Mouse (Mus musculus): ENCODE results near the gene 9930021J03Rik. TPM values are rescaled to one million over a fixed set of nuclear protein-coding genes. Genes with fewer than 3 reads are reported as not detected.

Gene 9930021J03Rik
- polyA plus RNA-seq, 3 experiments from 2014 or later = 5.3 to 7.9 (median 7.4) TPM

DNA sequence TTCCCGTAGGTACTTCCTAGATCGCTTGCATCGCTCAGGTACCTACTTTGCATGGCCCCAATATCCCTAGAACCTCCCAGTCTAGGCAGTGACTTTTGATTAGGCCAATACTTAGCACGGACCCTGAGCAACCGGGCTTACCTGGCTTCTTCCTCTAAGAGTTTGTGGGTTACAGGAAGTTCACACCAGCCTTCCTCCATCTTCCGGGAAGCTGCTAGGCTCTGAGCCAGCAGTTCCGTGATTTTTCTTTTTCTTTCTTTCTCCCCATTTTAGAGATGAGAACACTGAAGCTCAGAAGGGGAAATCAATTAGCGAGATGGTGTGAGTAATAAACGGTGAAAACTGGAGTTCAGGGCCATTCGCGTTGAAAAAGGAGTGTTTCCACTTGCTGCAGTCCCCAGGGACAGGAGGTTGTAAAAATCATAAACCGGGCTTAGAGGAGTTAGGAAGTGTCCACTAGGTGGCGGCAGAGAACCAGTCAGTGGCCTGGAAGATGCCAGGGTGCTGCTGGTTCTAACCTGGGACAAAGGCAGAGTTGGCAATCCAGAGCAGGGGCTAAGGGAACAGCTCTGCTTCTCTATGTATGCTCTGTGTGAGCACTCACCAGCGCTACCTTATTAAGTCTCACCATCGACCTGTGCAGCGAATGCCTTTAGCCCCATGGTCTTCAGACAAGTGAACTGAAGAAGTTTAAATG is 121.8 kb downstream of the 9930021J03Rik start:
- ATAC-seq = peak; percentile 74

DNA sequence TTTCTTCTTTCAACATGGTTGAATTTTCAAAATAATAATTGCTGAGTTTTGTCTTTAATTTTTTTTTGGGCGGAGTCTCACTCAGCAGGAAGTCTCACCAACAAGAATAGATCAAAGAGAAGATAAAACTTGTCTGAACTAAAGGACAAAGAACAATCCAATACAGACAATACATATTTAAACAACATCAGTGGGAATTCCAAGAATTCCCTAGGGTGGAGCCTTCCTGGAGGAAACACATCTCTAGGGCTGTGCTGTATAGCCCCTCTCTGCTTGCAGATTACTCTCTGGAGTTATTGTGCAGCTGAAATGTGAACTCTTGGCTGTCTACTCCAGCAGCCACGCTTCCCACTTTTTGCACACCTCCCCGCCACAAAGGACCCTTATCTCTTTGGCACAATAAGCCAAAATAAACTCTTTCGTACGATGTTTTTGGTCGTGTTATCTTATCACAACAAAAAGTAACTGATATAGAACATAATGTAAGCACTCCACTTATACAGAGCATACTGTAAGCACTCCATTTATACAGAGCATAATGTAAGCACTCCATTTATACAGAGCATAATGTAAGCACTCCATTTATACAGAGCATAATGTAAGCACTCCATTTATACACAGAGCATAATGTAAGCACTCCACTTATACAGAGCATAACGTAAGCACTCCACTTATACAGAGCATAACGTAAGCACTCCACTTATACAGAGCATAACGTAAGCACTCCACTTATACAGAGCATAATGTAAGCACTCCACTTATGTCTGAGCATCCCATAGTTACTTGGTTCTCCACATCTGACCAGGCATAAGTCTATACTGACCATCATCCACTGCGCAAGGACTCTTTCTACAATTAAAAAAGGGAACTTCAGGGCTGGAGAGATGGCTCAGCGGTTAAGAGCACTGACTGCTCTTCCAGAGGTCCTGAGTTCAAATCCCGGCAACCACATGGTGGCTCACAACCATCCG is 125.3 kb downstream of the 9930021J03Rik start:
- ATAC-seq = no peak

DNA sequence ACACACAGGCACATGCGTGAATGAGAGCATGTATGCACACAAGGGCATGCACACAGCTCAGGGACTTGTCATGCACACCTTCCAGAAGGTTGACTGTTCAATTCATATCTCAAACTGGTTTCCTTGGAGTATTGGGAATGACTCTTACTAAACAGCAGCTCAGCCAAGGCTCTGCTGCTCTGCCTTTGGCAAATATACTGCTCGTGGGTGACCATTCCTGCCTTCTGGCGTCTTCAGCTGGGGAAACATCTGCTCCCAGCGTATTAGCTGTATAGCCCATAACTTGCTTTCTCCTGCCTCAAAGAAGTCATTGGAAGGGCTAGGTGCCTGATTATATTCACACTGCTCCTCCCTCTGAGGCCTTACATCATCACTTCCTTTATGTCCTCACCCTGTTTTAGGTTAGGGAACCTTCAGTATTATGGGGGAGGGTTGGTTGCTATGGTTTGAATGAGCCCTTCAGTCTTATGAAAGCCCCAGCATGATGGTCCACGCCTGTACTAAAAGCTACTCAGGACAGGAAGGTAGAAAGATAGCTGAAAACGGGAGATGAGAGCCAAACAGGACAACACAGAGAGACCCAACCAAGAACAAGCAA is 127.5 kb downstream of the 9930021J03Rik start:
- no peak for ATAC-seq

DNA sequence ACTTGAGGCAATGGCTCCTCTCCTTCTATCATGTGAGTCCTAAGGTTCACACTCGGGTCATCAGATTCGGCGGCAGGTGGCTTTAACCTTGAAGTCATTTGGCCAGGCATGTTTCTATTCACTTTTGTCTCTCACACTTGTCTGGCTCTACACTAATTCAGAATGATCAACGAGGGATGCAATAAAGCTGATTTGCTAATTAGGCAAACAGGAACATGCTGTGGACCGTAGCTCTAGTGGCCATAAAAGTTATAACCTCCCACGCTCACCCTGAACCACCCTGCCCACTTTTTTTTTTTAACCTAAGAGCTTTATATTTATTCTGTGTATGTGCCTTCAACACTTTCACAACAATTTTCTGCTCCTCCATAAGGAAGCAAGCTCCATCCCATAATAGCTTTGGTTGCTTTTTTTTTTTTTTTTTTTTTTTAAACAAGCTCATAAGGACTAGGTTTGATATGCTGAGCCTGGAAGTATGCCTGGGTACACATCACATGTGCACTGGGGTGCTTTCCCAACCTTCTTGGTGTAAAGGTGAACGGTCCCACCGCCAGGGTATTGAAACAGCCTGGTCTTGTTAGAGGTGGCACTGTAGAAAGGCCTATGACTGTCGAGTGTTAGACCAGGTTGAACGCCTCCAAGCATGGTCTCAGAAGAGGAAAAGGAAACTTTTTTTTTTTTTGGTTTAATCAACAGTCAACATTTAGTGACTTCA is 129.2 kb downstream of the 9930021J03Rik start:
- ATAC-seq = no peak

DNA sequence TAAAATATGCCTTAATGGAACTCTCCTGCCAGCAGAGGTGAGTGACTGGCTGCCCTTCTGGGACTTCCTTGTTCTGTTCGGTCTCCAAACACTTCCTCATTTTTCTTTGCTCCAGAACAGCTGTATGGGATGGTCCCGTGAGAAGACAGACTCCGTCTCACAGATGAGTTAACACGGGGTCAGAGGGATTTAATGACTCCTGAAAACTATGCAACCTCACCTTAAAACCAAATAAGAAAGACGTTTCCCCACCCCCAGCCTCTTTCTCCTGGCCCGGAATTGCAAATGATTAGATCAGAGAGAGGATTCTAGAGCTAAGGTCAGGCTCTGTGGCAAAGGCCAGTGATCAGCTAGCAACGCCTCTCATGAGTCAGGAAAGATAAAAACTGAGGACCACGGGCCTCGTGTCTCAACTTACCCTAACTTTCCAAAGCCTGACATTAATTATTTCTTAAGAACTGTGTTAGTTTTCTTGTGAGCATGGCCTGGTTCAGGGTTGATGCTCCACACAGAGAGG is 130.2 kb downstream of the 9930021J03Rik start:
- ATAC-seq = no peak

DNA sequence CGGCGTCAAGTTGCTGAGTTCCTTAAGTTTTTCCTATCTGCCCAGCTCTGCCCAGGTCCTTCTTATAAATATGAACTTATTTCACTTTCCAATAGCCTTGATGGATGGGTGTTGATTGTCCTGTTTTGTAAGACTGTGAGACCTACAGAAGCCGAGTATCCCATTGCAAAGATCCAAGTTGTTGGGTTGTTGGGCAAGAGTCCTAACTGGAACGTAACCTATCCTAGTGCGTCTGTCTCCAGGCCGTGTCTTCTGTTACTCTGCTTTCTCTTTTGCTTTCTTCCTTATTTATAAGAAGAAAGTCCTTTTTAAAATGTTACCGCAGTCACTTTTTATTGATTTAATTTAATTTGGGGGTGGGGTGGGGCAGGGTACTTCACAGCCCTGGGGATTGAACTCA is 130.8 kb downstream of the 9930021J03Rik start:
- no peak for ATAC-seq

DNA sequence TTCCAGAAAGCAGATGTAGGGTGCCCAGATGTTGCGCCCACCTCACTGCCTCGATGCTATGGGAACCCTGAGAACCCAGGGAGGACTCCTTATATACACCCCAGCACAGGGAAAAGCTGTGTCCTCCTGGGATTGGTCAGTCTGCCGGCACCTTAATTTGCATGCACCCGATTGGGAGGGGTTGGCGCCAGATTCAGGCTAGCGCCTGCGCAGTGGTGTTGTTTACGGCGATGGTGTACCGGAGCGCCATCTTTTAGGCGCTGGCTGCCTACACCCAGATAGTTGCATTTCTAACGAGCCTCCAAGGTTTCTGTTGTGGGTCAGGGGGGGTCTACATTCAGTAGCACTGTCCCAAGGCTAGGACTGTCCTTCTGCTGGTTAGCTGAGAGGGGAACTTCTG is 133.1 kb downstream of the 9930021J03Rik start:
- ATAC-seq = no peak

DNA sequence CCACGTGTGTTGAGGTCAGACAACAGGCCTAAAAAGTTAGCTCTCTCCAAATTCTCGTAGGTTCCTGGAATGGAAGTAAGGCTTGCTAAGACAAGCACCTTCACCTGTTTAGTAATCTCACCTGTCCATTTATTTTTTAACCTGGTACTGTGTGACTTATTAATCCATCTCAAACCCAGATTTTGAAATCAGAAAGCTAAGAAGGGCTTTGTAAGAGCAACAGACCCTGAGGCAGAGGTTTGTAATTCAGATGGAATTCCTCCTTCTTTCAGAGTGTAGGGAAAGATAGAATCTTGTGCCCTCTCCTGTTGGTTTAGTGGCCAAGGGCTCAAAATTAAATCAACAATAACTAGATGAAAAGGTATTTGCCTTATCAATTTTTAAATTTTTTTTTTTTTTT is 134.6 kb downstream of the 9930021J03Rik start:
- no peak for ATAC-seq

DNA sequence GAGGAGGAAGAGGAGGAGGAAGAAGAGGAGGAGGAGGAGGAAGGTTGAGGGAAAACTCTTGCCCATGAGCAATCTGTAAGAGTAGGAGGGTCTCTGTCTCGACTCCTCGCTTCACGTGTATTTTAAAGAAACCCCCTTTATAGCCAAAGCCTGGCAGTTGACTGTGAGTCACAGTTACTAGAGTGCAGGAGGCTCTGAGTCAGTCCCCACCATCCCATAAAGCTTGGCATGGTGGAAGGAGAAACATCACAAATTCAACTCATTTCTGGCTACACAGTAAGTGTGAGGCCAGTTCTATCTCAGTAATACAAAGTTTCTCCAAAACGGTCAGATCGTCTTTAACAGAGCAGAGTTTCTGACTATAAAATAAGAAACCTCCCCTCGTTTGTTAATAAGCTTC is 135.5 kb downstream of the 9930021J03Rik start:
- ATAC-seq = no peak

DNA sequence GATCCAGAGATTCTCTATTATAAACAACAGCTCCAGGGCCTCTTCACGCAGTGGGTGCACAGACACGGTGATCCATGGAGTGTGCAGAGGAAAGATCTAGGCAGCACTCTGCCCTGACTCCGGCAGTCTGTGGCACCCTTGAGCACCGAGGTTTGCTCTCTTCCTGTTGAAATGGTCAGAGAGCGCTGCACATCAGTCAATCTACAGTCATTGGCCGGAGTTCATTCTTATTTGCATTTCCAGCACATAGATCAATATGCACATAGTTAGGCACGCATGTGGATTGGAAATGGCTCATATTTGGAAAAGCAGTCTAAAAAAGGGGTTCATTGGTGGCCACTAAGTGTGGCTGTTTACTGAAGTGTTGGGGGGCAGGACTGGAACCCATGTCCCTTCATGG is 137.7 kb downstream of the 9930021J03Rik start:
- no peak for ATAC-seq

DNA sequence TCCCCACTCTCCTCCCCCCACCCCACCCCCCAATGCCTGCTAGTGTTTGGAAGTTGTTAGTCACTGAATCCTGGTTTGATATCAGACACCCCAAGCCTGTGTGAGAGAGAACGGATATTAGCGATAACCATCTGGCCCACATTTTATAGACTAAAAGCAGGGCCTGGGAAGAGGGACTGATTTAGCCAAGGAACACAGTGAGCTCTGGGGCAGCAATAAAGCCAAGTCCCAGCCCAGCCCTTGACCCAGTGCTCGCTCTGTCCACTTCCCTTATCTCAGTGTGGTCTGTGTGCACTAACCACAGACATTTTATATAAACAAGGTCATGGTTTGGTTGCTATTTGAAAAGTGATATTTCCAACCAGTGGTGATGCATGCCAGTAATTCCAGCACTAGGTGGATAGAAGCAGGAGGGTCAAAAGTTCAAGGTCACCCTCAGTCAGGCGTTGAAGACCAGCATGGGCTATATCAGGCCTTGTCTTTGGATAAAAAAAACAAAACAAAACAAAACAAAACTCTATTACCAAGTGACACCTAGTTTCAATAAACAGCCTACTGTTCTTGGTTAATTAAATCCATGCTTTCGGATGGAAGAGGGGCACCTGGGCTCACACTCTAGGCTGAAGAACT is 138.7 kb downstream of the 9930021J03Rik start:
- no peak for ATAC-seq

DNA sequence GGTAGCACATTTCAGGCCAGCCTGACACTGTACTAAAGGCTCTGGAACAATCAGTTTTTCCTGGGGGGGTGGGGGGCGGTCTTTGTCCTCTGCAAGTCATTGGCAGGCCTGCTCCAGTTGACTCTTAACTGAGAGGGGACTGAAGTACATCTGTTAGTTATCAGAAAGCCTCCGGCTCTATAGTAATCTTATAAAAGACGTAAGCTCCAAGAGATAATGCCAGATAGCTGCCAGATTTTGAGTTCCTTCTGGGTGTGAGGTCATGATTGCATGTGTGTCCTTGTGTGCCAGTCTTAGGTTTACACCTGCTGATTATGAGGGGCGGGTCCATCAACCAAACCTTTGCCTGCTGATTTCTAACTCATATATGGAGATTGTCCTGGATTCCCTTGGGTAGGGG is 139.6 kb downstream of the 9930021J03Rik start:
- no peak for ATAC-seq

DNA sequence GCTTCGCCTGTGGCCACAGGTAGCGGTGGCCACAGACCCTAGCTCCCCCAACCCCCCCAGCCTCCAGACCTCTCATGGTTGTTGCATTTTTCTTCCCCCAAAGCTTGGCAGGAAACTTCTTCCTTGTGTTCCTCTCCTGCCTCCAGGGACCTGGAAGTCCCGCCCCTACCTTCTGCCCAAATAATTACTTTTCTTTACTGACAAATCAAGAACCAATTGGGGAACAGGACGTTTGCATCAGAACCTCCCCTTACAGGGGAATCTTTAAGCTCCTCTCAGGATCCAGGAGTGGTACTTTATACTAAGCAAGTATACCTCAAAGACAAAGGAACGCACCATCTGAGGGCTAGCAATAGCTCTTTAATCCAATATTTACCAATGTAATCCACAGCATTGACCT is 140.9 kb downstream of the 9930021J03Rik start:
- no peak for ATAC-seq

Other genes with a start within 250 kb of the 9930021J03Rik start
- 10 to 100 TPM; 16.1 to 19.1 (median 16.9) TPM for gene Ermp1, start 157.6 kb downstream of the 9930021J03Rik start, polyA plus RNA-seq (2017; shearing (Covaris generic))
- gene Mlana, start 108.2 kb downstream of the 9930021J03Rik start, polyA plus RNA-seq (2017; shearing (Covaris generic)) = not detected
- gene Ranbp6, start 7.0 kb upstream of the 9930021J03Rik start, polyA plus RNA-seq (2017; shearing (Covaris generic)) = 1 to 10 TPM; 7.4 to 9.1 (median 8.0) TPM
- gene Il33, start 119.1 kb upstream of the 9930021J03Rik start, polyA plus RNA-seq (2017; shearing (Covaris generic)) = under 1 TPM in 1 of 3 experiments, not detected in 2; 0.17 TPM
- not detected for gene Trpd52l3, start 197.8 kb upstream of the 9930021J03Rik start, polyA plus RNA-seq (2017; shearing (Covaris generic))
- gene Uhrf2, start 224.5 kb upstream of the 9930021J03Rik start, polyA plus RNA-seq (2017; shearing (Covaris generic)) = 10 to 100 TPM; 34.5 to 56.0 (median 40.4) TPM